Mouse (Mus musculus) adrenal gland, adult 2 months (tissue): Measurements from ENCODE around the gene Kmt5c. TPM values are rescaled to one million over a fixed set of nuclear protein-coding genes. Genes with fewer than 3 reads are reported as not detected.
"Not testable (repeated sequence)": the region's sequence is repeated elsewhere in the genome, so short reads cannot be mapped to it uniquely, and the experiment has no call there.

ENCODE experiments used
- DNase-seq: peaks from one replicate; pipeline ENCODE4 v3.0.0; 2021
- polyA plus RNA-seq: library from polyadenylated mRNA; depleted of rRNA; stranded (reverse); fragments of >200 nt; gene quantifications from 2 replicates; pipeline ENCODE4 v1.2.3, GENCODE M21; 2012; rRNA removed
- total RNA-seq, 2 experiments: library from RNA; stranded (reverse); gene quantifications; 2 replicates each; pipeline ENCODE4 v1.2.3; 2021

Gene Kmt5c
- total and polyA plus RNA-seq, 3 experiments, result 27.9 to 162 (median 35.2) TPM

GRCm38 (mm10) chr7:4789436-4789935 is 49.6 kb downstream of the Kmt5c start, which contains the start of gene Tmem238:
Gene Tmem238, minus strand, starts transcription at chr7:4789656.
- peak; percentile 82 for DNase-seq

GRCm38 (mm10) chr7:4792278-4793212 is 52.6 kb downstream of the Kmt5c start, which contains the start of gene Rpl28:
Gene Rpl28, plus strand, starts transcription at chr7:4792874.
- DNase-seq, result peak; percentile 96

GRCm38 (mm10) chr7:4793248-4793647 is 53.3 kb downstream of the Kmt5c start:
- DNase-seq, result not testable (repeated sequence)

- no peak for DNase-seq
Measured at GRCm38 (mm10) chr7:4793674-4794073, 53.8 kb downstream of the Kmt5c start.

- DNase-seq, result no peak
Measured at GRCm38 (mm10) chr7:4794631-4795168, 54.8 kb downstream of the Kmt5c start.

GRCm38 (mm10) chr7:4795767-4796433 is 56.0 kb downstream of the Kmt5c start:
- DNase-seq, result peak; percentile 31

Other genes starting within 250 kb of the Kmt5c start
- 100 to 1,000 TPM in 1 of 2 experiments, 10 to 100 TPM in 1; 93.3 to 102 TPM for gene Ppp1r12c, start 238.4 kb upstream of the Kmt5c start, total RNA-seq
- 101 and 164 TPM in 2 replicates for gene Ppp1r12c, start 238.4 kb upstream of the Kmt5c start, polyA plus RNA-seq
- gene Tnnt1, start 223.7 kb upstream of the Kmt5c start, total RNA-seq, result 1 to 10 TPM in 1 of 2 experiments, under 1 TPM in 1; 0.37 to 1.6 TPM
- 0.17 TPM in 1 of 2 replicates, not detected in the other for gene Tnnt1, start 223.7 kb upstream of the Kmt5c start, polyA plus RNA-seq
- gene Tnni3, start 215.9 kb upstream of the Kmt5c start, total RNA-seq, result 1 to 10 TPM in 1 of 2 experiments, not detected in 1; 1.7 TPM
- gene Tnni3, start 215.9 kb upstream of the Kmt5c start, polyA plus RNA-seq, result 3.3 and 4.7 TPM in 2 replicates
- gene Dnaaf3, start 207.7 kb upstream of the Kmt5c start, total RNA-seq, result under 1 TPM; 0.66 to 0.98 TPM
- 2.7 and 3.0 TPM in 2 replicates for gene Dnaaf3, start 207.7 kb upstream of the Kmt5c start, polyA plus RNA-seq
- gene Syt5, start 192.6 kb upstream of the Kmt5c start, total RNA-seq, result 10 to 100 TPM in 1 of 2 experiments, 1 to 10 TPM in 1; 7.7 to 11.6 TPM
- 4.1 and 5.2 TPM in 2 replicates for gene Syt5, start 192.6 kb upstream of the Kmt5c start, polyA plus RNA-seq
- gene Ptprh, start 136.1 kb upstream of the Kmt5c start, total RNA-seq, result not detected
- not detected in 2 replicates for gene Ptprh, start 136.1 kb upstream of the Kmt5c start, polyA plus RNA-seq
- 1 to 10 TPM; 5.2 to 7.4 TPM for gene Tmem86b, start 108.7 kb upstream of the Kmt5c start, total RNA-seq
- 11.6 and 17.8 TPM in 2 replicates for gene Tmem86b, start 108.7 kb upstream of the Kmt5c start, polyA plus RNA-seq
- gene Ppp6r1, start 81.1 kb upstream of the Kmt5c start, total RNA-seq, result 10 to 100 TPM; 81.8 to 92.3 TPM
- gene Ppp6r1, start 81.1 kb upstream of the Kmt5c start, polyA plus RNA-seq, result 114 and 134 TPM in 2 replicates
- gene Hspbp1, start 55.0 kb upstream of the Kmt5c start, total RNA-seq, result 10 to 100 TPM; 38.2 to 50.8 TPM
- gene Hspbp1, start 55.0 kb upstream of the Kmt5c start, polyA plus RNA-seq, result 65.6 and 73.2 TPM in 2 replicates
- 1 to 10 TPM; 3.1 to 6.5 TPM for gene Brsk1, start 49.5 kb upstream of the Kmt5c start, total RNA-seq
- 8.3 and 9.8 TPM in 2 replicates for gene Brsk1, start 49.5 kb upstream of the Kmt5c start, polyA plus RNA-seq
- under 1 TPM; 0.40 to 0.55 TPM for gene Tmem150b, start 14.9 kb upstream of the Kmt5c start, total RNA-seq
- 0.30 and 0.42 TPM in 2 replicates for gene Tmem150b, start 14.9 kb upstream of the Kmt5c start, polyA plus RNA-seq
- 10 to 100 TPM in 1 of 2 experiments, 1 to 10 TPM in 1; 7.4 to 10.4 TPM for gene Cox6b2, start 13.0 kb downstream of the Kmt5c start, total RNA-seq
- gene Cox6b2, start 13.0 kb downstream of the Kmt5c start, polyA plus RNA-seq, result 7.9 and 13.2 TPM in 2 replicates
- gene Fam71e2, start 31.2 kb downstream of the Kmt5c start, total RNA-seq, result not detected
- not detected in 2 replicates for gene Fam71e2, start 31.2 kb downstream of the Kmt5c start, polyA plus RNA-seq
- under 1 TPM in 1 of 2 experiments, not detected in 1; 0.48 TPM for gene Il11, start 42.7 kb downstream of the Kmt5c start, total RNA-seq
- 0.54 and 0.71 TPM in 2 replicates for gene Il11, start 42.7 kb downstream of the Kmt5c start, polyA plus RNA-seq
- gene Tmem190, start 42.8 kb downstream of the Kmt5c start, total RNA-seq, result not detected
- gene Tmem190, start 42.8 kb downstream of the Kmt5c start, polyA plus RNA-seq, result not detected in 2 replicates
- gene Tmem238, start 49.5 kb downstream of the Kmt5c start, total RNA-seq, result 10 to 100 TPM; 10.2 to 10.8 TPM
- 144 and 180 TPM in 2 replicates for gene Tmem238, start 49.5 kb downstream of the Kmt5c start, polyA plus RNA-seq
- gene Rpl28, start 52.8 kb downstream of the Kmt5c start, total RNA-seq, result 1,000 to 10,000 TPM in 1 of 2 experiments, 100 to 1,000 TPM in 1; 958 to 1,234 TPM
- 237 and 255 TPM in 2 replicates for gene Rpl28, start 52.8 kb downstream of the Kmt5c start, polyA plus RNA-seq
- 100 to 1,000 TPM in 1 of 2 experiments, 10 to 100 TPM in 1; 98.1 to 140 TPM for gene Ube2s, start 72.5 kb downstream of the Kmt5c start, total RNA-seq
- gene Ube2s, start 72.5 kb downstream of the Kmt5c start, polyA plus RNA-seq, result 148 and 156 TPM in 2 replicates
- 1 to 10 TPM; 1.9 TPM for gene Shisa7, start 104.6 kb downstream of the Kmt5c start, total RNA-seq
- gene Shisa7, start 104.6 kb downstream of the Kmt5c start, polyA plus RNA-seq, result 2.9 and 4.0 TPM in 2 replicates
- gene Isoc2b, start 130.1 kb downstream of the Kmt5c start, total RNA-seq, result 10 to 100 TPM; 10.9 to 23.8 TPM
- gene Isoc2b, start 130.1 kb downstream of the Kmt5c start, polyA plus RNA-seq, result 75.4 and 78.2 TPM in 2 replicates
- gene Isoc2a, start 137.0 kb downstream of the Kmt5c start, total RNA-seq, result 10 to 100 TPM; 35.5 to 43.4 TPM
- gene Isoc2a, start 137.0 kb downstream of the Kmt5c start, polyA plus RNA-seq, result 43.5 and 45.6 TPM in 2 replicates
- gene Gm36210, start 166.4 kb downstream of the Kmt5c start, total RNA-seq, result under 1 TPM; 0.23 to 0.45 TPM
- 0.27 TPM in 1 of 2 replicates, not detected in the other for gene Gm36210, start 166.4 kb downstream of the Kmt5c start, polyA plus RNA-seq
- 10 to 100 TPM; 15.1 to 19.2 TPM for gene Zfp628, start 175.1 kb downstream of the Kmt5c start, total RNA-seq
- gene Zfp628, start 175.1 kb downstream of the Kmt5c start, polyA plus RNA-seq, result 35.6 and 41.3 TPM in 2 replicates
- 1 to 10 TPM; 8.4 to 9.2 TPM for gene Nat14, start 181.9 kb downstream of the Kmt5c start, total RNA-seq
- gene Nat14, start 181.9 kb downstream of the Kmt5c start, polyA plus RNA-seq, result 11.4 and 20.0 TPM in 2 replicates
- 1 to 10 TPM; 2.2 to 2.3 TPM for gene Ssc5d, start 185.7 kb downstream of the Kmt5c start, total RNA-seq
- 2.9 and 3.1 TPM in 2 replicates for gene Ssc5d, start 185.7 kb downstream of the Kmt5c start, polyA plus RNA-seq
- gene Sbk2, start 224.3 kb downstream of the Kmt5c start, total RNA-seq, result 1 to 10 TPM in 1 of 2 experiments, under 1 TPM in 1; 0.32 to 1.0 TPM
- 0.52 and 1.4 TPM in 2 replicates for gene Sbk2, start 224.3 kb downstream of the Kmt5c start, polyA plus RNA-seq
- under 1 TPM; 0.20 to 0.21 TPM for gene Sbk3, start 231.1 kb downstream of the Kmt5c start, total RNA-seq
- 0.17 and 0.30 TPM in 2 replicates for gene Sbk3, start 231.1 kb downstream of the Kmt5c start, polyA plus RNA-seq